Mouse (Mus musculus) ES-Bruce4 (cell line): ENCODE measurements around the gene Col28a1. TPM values are rescaled to one million over a fixed set of nuclear protein-coding genes. Genes with fewer than 3 reads are reported as not detected.
A peak's percentile ranks its signal among the peaks of the same experiment; 100 is the strongest.
"Not testable (repeated sequence)": the region's sequence is repeated elsewhere in the genome, so short reads cannot be mapped to it uniquely, and the experiment has no call there.

Experiments
- H3K27ac ChIP-seq: 2 replicates; pipeline ENCODE4 v1.5.1; 2012; ENCODE audit warnings: low read length, inconsistent platforms; ENCODE audit not compliant: insufficient read depth
- H3K27me3 ChIP-seq: 2 replicates; pipeline ENCODE4 v1.6.1; 2012; ENCODE audit warnings: mild to moderate bottlenecking, low read length, inconsistent platforms; ENCODE audit not compliant: control insufficient read depth, poor library complexity, insufficient read depth, severe bottlenecking
- H3K36me3 ChIP-seq: 2 replicates; pipeline ENCODE4 v1.6.1; 2012; ENCODE audit warnings: inconsistent platforms, mild to moderate bottlenecking, low read length, moderate library complexity; ENCODE audit not compliant: control insufficient read depth, poor library complexity, insufficient read depth, severe bottlenecking
- H3K4me1 ChIP-seq: one replicate; pipeline ENCODE4 v1.8.1; 2011; ENCODE audit warnings: low read length; ENCODE audit not compliant: control insufficient read depth, insufficient read depth
- H3K4me3 ChIP-seq: 2 replicates; pipeline ENCODE4 v1.5.1; 2011; ENCODE audit warnings: low read depth, mild to moderate bottlenecking, low read length
- H3K9ac ChIP-seq: 2 replicates; pipeline ENCODE4 v1.6.1; 2012; ENCODE audit warnings: low read depth, mild to moderate bottlenecking, inconsistent platforms; ENCODE audit not compliant: poor library complexity, severe bottlenecking
- H3K9me3 ChIP-seq: replicated peaks from 2 replicates; pipeline ENCODE4 v1.6.1; 2012; ENCODE audit warnings: mild to moderate bottlenecking, low read length, inconsistent platforms; ENCODE audit not compliant: control insufficient read depth, poor library complexity, insufficient read depth, severe bottlenecking
- CTCF ChIP-seq: IDR thresholded peaks from one replicate; pipeline ENCODE4 v1.8.1; 2011; ENCODE audit warnings: low read depth, low read length
- EP300 ChIP-seq: IDR thresholded peaks from 2 replicates; pipeline ENCODE4 v1.6.1; 2011; ENCODE audit warnings: low read depth, low read length; ENCODE audit not compliant: insufficient read depth
- POLR2A ChIP-seq: IDR thresholded peaks from one replicate; pipeline ENCODE4 v1.8.1; 2011; ENCODE audit warnings: low read length; ENCODE audit not compliant: insufficient read depth
- polyA plus RNA-seq: library from polyadenylated mRNA; stranded (reverse); fragments of >200 nt; gene quantifications from 2 replicates; pipeline ENCODE4 v1.2.4, GENCODE M21; 2011; ENCODE audit warnings: low read depth; ENCODE audit not compliant: missing spikeins, insufficient read depth, insufficient read length

Col28a1 gene
- polyA plus RNA-seq, 1 experiment = not detected

- Histone ChIP-seq H3K9me3 (no peaks in the 10 kb centered on the region), H3K27me3 (no peaks in the 10 kb centered on the region), H3K4me3 (no peak overlapping the region), H3K27ac (no peak overlapping the region), H3K9ac (no peak overlapping the region), H3K4me1 (no peaks in the 10 kb centered on the region), H3K36me3 (no peaks in the 10 kb centered on the region)
- TF ChIP-seq POLR2A (no peak), CTCF (no peak)
Observed at GRCm38 (mm10) chr6:8028711-8029110, 163.7 kb downstream of the Col28a1 start.

GRCm38 (mm10) chr6:8025332-8026129 is 166.9 kb downstream of the Col28a1 start:
- Histone ChIP-seq H3K9me3 (no peaks in the 10 kb centered on the region), H3K4me1 (no peaks in the 10 kb centered on the region), H3K4me3 (no peak overlapping the region), H3K9ac (no peak overlapping the region), H3K27ac (no peak overlapping the region), H3K36me3 (no peaks in the 10 kb centered on the region), H3K27me3 (no peaks in the 10 kb centered on the region)
- TF ChIP-seq EP300 (no peak), CTCF (no peak), POLR2A (no peak)

- H3K27me3 ChIP-seq = no peaks in the 10 kb centered on the region
- no peak overlapping the region for H3K27ac ChIP-seq
- H3K4me3 ChIP-seq = no peak overlapping the region
- H3K9me3 ChIP-seq = no peaks in the 10 kb centered on the region
- TF ChIP-seq EP300 (no peak), CTCF (no peak), POLR2A (no peak)
- no peaks in the 10 kb centered on the region for H3K4me1 ChIP-seq
- H3K9ac ChIP-seq = no peak overlapping the region
- H3K36me3 ChIP-seq = no peaks in the 10 kb centered on the region
Observed at GRCm38 (mm10) chr6:8023527-8023926, 168.9 kb downstream of the Col28a1 start.

GRCm38 (mm10) chr6:7994736-7995135 is 197.7 kb downstream of the Col28a1 start:
- Histone ChIP-seq H3K9me3 (no peaks in the 10 kb centered on the region), H3K27me3 (no peaks in the 10 kb centered on the region), H3K27ac (no peak overlapping the region), H3K9ac (no peak overlapping the region), H3K4me3 (no peak overlapping the region), H3K36me3 (no peaks in the 10 kb centered on the region), H3K4me1 (no peaks in the 10 kb centered on the region)
- TF ChIP-seq POLR2A (no peak), EP300 (no peak), CTCF (no peak)

- Histone ChIP-seq H3K27ac (no peak overlapping the region), H3K9ac (peak overlapping the region; percentile 69), H3K36me3 (no peaks in the 10 kb centered on the region), H3K4me1 (no peaks in the 10 kb centered on the region), H3K4me3 (no peak overlapping the region), H3K9me3 (no peaks in the 10 kb centered on the region), H3K27me3 (no peaks in the 10 kb centered on the region)
- TF ChIP-seq EP300 = no peak
- no peak for TF ChIP-seq POLR2A
- TF ChIP-seq CTCF = peak; percentile 69
Observed at GRCm38 (mm10) chr6:7983646-7983979, 208.8 kb downstream of the Col28a1 start.

- not testable (repeated sequence) for H3K27ac ChIP-seq, H3K27me3 ChIP-seq, H3K4me1 ChIP-seq, H3K9me3 ChIP-seq, H3K36me3 ChIP-seq
- Histone ChIP-seq H3K9ac (peak overlapping the region; percentile 69), H3K4me3 (peak overlapping the region; percentile 66)
Observed at GRCm38 (mm10) chr6:7982958-7983645, 209.3 kb downstream of the Col28a1 start.
